Mouse (Mus musculus) CH12.LX (cell line): ENCODE measurements around the gene Tctex1d1. TPM values are rescaled to one million over a fixed set of nuclear protein-coding genes. Genes with fewer than 3 reads are reported as not detected.

Experiments used
- DNase-seq: peaks from one replicate; pipeline ENCODE4 v3.0.0-alpha.2; 2013; ENCODE audit errors: extremely low read depth
- H3K27ac ChIP-seq: 2 replicates; pipeline ENCODE4 v1.5.1; 2012; ENCODE audit warnings: low read depth, mild to moderate bottlenecking, control low read depth, moderate library complexity; ENCODE audit not compliant: insufficient read depth
- H3K27me3 ChIP-seq: replicated peaks from 2 replicates; pipeline ENCODE3; 2012; ENCODE audit warnings: inconsistent platforms
- H3K36me3 ChIP-seq, 2 experiments: replicated peaks in 1 of 2; 2 replicates each; pipeline versions ENCODE3 to v1.6.1; 2012; ENCODE audit warnings: inconsistent platforms in 1 of 2, low read length in 1 of 2, mild to moderate bottlenecking in 1 of 2, mixed read lengths in 1 of 2, moderate library complexity in 1 of 2; ENCODE audit not compliant: control insufficient read depth in 1 of 2, insufficient read depth in 1 of 2
- H3K4me1 ChIP-seq, 2 experiments: 2 replicates each; pipeline ENCODE4 v1.6.1; 2012; ENCODE audit warnings: inconsistent platforms in 1 of 2, moderate library complexity in 1 of 2; ENCODE audit not compliant: insufficient read depth in 2 of 2, control insufficient read depth in 1 of 2
- H3K4me2 ChIP-seq: 2 replicates; pipeline ENCODE4 v1.6.1; 2012; ENCODE audit warnings: low read depth, mild to moderate bottlenecking, control low read depth; ENCODE audit not compliant: poor library complexity, insufficient read depth, severe bottlenecking
- H3K4me3 ChIP-seq, 3 experiments: fragments of 150-350 bp in 1 of 3; sonication (generic) in 1 of 3; replicated peaks in 1 of 3; 2 replicates each; pipeline versions ENCODE3 to v1.5.1; 2011 to 2012; ENCODE audit warnings: low read depth in 2 of 3, low read length in 2 of 3, mild to moderate bottlenecking in 2 of 3, moderate library complexity in 2 of 3, control low read depth in 1 of 3, improper control_type of control experiment in 1 of 3, inconsistent platforms in 1 of 3, mixed read lengths in 1 of 3; ENCODE audit not compliant: poor library complexity in 1 of 3
- H3K79me2 ChIP-seq: replicated peaks from 2 replicates; pipeline ENCODE4 v1.6.1; 2012; ENCODE audit warnings: mild to moderate bottlenecking, moderate library complexity; ENCODE audit not compliant: control insufficient read depth, poor library complexity, insufficient read depth, severe bottlenecking; ENCODE audit errors: extremely low read depth
- H3K9ac ChIP-seq: 2 replicates; pipeline ENCODE4 v1.6.1; 2012; ENCODE audit warnings: low read depth, mild to moderate bottlenecking, control low read depth, moderate library complexity; ENCODE audit not compliant: insufficient read depth
- H3K9me3 ChIP-seq: replicated peaks from 2 replicates; pipeline ENCODE3; 2012; ENCODE audit warnings: low read length, inconsistent platforms, mixed read lengths
- BHLHE40 ChIP-seq: IDR thresholded peaks from 2 replicates; pipeline ENCODE4 v1.6.1; 2011; ENCODE audit warnings: mild to moderate bottlenecking, low read depth, low read length, improper control_type of control experiment
- CHD1 ChIP-seq: IDR thresholded peaks from 2 replicates; pipeline ENCODE4 v1.6.1; 2012; ENCODE audit warnings: low read depth, low read length, improper control_type of control experiment, inconsistent platforms
- CHD2 ChIP-seq: IDR thresholded peaks from 2 replicates; pipeline ENCODE4 v1.6.1; 2011; ENCODE audit warnings: low read length, improper control_type of control experiment
- CTCF ChIP-seq, 2 experiments: IDR thresholded peaks in 1 of 2; conservative IDR thresholded peaks in 1 of 2; 2 replicates each; pipeline ENCODE4 v1.5.1; 2011 to 2012; ENCODE audit warnings: low read depth in 2 of 2, low read length in 2 of 2, improper control_type of control experiment in 1 of 2, inconsistent platforms in 1 of 2, mild to moderate bottlenecking in 1 of 2, moderate library complexity in 1 of 2
- ETS1 ChIP-seq: conservative IDR thresholded peaks from 2 replicates; pipeline ENCODE4 v1.6.1; 2012; ENCODE audit warnings: low read depth, mild to moderate bottlenecking, inconsistent platforms, low read length, improper control_type of control experiment, moderate library complexity
- GABPA ChIP-seq: IDR thresholded peaks from 2 replicates; pipeline ENCODE4 v1.6.1; 2012; ENCODE audit warnings: low read depth, low read length, improper control_type of control experiment, inconsistent platforms; ENCODE audit not compliant: insufficient replicate concordance
- HCFC1 ChIP-seq: IDR thresholded peaks from 2 replicates; pipeline ENCODE4 v1.6.1; 2012; ENCODE audit warnings: low read depth, mild to moderate bottlenecking, inconsistent platforms, low read length, improper control_type of control experiment
- MAFK ChIP-seq: IDR thresholded peaks from 2 replicates; pipeline ENCODE4 v1.6.1; 2011; ENCODE audit warnings: low read length, improper control_type of control experiment; ENCODE audit not compliant: insufficient replicate concordance
- MAX ChIP-seq: IDR thresholded peaks from 2 replicates; pipeline ENCODE4 v1.6.1; 2011; ENCODE audit warnings: low read length, improper control_type of control experiment
- MAZ ChIP-seq: IDR thresholded peaks from 2 replicates; pipeline ENCODE4 v1.6.1; 2012; ENCODE audit warnings: low read depth, mild to moderate bottlenecking, inconsistent platforms, low read length, improper control_type of control experiment, moderate library complexity
- MEF2A ChIP-seq: IDR thresholded peaks from 2 replicates; pipeline ENCODE4 v1.6.1; 2014; ENCODE audit warnings: low read depth, mild to moderate bottlenecking, inconsistent platforms, low read length, improper control_type of control experiment, borderline replicate concordance
- NELFE ChIP-seq: IDR thresholded peaks from 2 replicates; pipeline ENCODE4 v1.6.1; 2011; ENCODE audit warnings: low read depth, low read length, improper control_type of control experiment
- NRF1 ChIP-seq: IDR thresholded peaks from 2 replicates; pipeline ENCODE4 v1.6.1; 2014; ENCODE audit warnings: low read depth, mild to moderate bottlenecking, inconsistent platforms, low read length, improper control_type of control experiment, moderate library complexity
- POLR2AphosphoS2 ChIP-seq: IDR thresholded peaks from 2 replicates; pipeline ENCODE4 v1.6.1; 2011; ENCODE audit warnings: low read depth, low read length, improper control_type of control experiment
- RAD21 ChIP-seq: IDR thresholded peaks from 2 replicates; pipeline ENCODE4 v1.6.1; 2011; ENCODE audit warnings: low read depth, mild to moderate bottlenecking, low read length, improper control_type of control experiment, moderate library complexity
- TBP ChIP-seq: conservative IDR thresholded peaks from 2 replicates; pipeline ENCODE4 v1.6.1; 2011; ENCODE audit warnings: low read depth, low read length, improper control_type of control experiment
- TCF12 ChIP-seq: IDR thresholded peaks from 2 replicates; pipeline ENCODE4 v1.6.1; 2014; ENCODE audit warnings: low read depth, mild to moderate bottlenecking, inconsistent platforms, low read length, improper control_type of control experiment
- USF1 ChIP-seq: IDR thresholded peaks from 2 replicates; pipeline ENCODE4 v1.6.1; 2014; ENCODE audit warnings: low read depth, mild to moderate bottlenecking, inconsistent platforms, low read length, improper control_type of control experiment
- USF2 ChIP-seq: conservative IDR thresholded peaks from 2 replicates; pipeline ENCODE4 v1.6.1; 2011; ENCODE audit warnings: low read depth, low read length, improper control_type of control experiment
- ZKSCAN1 ChIP-seq: IDR thresholded peaks from 2 replicates; pipeline ENCODE4 v1.6.1; 2012; ENCODE audit warnings: low read depth, inconsistent platforms, low read length, improper control_type of control experiment, borderline replicate concordance
- dilution Hi-C: fragments of 300-500 bp; cut with MboI; formaldehyde crosslinking; loops from 2 replicates; pipeline ENCODE4 v1.14.3; 2020; ENCODE audit warnings: low sequenced_read_pairs; ENCODE audit not compliant: extremely low pct_unique_long_range_greater_than_20kb, extremely low pct_ligation_motif_present
- in situ Hi-C: fragments of 300-500 bp; cut with MboI; formaldehyde crosslinking; loops from 3 replicates; pipeline ENCODE4 v1.14.3; 2019; ENCODE audit warnings: low sequenced_read_pairs, low pct_ligation_motif_present, low pct_unique_long_range_greater_than_20kb, mixed read lengths
- polyA plus RNA-seq: library from polyadenylated mRNA; unstranded; fragments of >175 nt; gene quantifications from 2 replicates; pipeline ENCODE4 v1.2.1, GENCODE M21; 2012; ENCODE audit warnings: low read depth; ENCODE audit not compliant: insufficient read length
- total RNA-seq, 2 experiments: library from RNA; depleted of rRNA; stranded (reverse); fragments of 300-350 nt in 1 of 2; fragments of >200 nt in 1 of 2; gene quantifications; 2 replicates each; pipeline ENCODE4 v1.2.3; 2012 to 2014

Gene Tctex1d1
- total and polyA plus RNA-seq, 3 experiments, result not detected

GRCm38 (mm10) chr4:102952476-102952875, 25.9 kb upstream of the Tctex1d1 start:
- in situ Hi-C loops, result loop anchor here (10.0 to 25.0 kb wide), 2 partner anchors 88 to 465 kb away; no protein-coding TSS in a partner anchor
- Histone ChIP-seq H3K4me3 (no peak overlapping the region), H3K4me1 (peaks cover 2 to 10% of the 10 kb centered on the region in 2 experiments; a peak in 2 of 4 replicates), H3K27me3 (no peaks in the 10 kb centered on the region), H3K9ac (no peak overlapping the region)
- dilution Hi-C loops, result no loop called here
- no peak for TF ChIP-seq TCF12
- TF ChIP-seq GABPA, result no peak
- no peak for TF ChIP-seq CHD2
- TF ChIP-seq CHD1, result no peak
- no peak for TF ChIP-seq MAZ
- no peak for TF ChIP-seq CTCF (conservative IDR thresholded peaks at IDR 0.05 in 1 of 2, IDR thresholded peaks at IDR 0.05 in 1 of 2; ENCODE audit: low read depth in 2 of 2, low read length in 2 of 2)
- TF ChIP-seq MAX, result no peak
- no peak for TF ChIP-seq NELFE
- no peak for TF ChIP-seq TBP
- TF ChIP-seq MEF2A, result no peak
- TF ChIP-seq USF2, result no peak
- TF ChIP-seq ETS1, result no peak
- TF ChIP-seq RAD21, result no peak
- no peak for TF ChIP-seq NRF1
- TF ChIP-seq MAFK, result no peak
- TF ChIP-seq HCFC1, result no peak
- TF ChIP-seq ZKSCAN1, result no peak
- TF ChIP-seq BHLHE40, result no peak
- TF ChIP-seq, all 38 proteins: peak for 0
- H3K4me2 ChIP-seq, result no peak overlapping the region
- no peaks in the 10 kb centered on the region for H3K79me2 ChIP-seq
- H3K9me3 ChIP-seq, result no peaks in the 10 kb centered on the region
- no peaks in the 10 kb centered on the region for H3K36me3 ChIP-seq
- no peak for DNase-seq
- no peak overlapping the region for H3K27ac ChIP-seq

DNA sequence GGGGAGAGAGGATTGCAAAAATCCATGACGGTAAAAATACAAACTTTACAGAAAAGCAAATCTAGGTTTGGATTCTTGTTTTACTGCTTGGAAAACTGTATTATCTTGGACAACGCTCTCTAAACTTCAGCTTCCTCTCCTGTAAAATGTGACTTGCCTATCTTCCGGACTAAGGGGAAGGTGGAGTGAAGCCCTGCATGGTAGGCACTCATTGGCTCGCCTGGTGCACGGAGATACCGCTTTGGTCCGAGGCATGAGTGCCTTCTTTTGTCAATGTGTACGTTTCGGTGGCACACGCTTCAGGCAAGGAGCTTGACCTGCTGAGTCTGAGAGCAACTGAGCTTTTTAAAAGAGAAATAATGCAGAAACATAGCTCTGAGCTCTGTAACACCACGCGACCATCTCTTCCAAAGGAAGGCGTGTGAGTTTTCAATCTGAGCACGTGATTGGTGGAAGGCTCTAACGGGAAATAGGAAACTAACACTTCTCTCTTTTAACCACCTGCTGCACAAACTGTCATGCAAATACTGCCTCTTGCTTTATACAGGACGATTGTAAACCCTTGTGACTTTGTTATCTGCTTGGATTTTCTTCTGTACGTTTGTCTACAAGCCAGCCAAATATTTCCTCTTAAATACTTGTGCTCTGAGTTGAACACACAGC, 23.0 kb upstream of the Tctex1d1 start:
- TF ChIP-seq BHLHE40 (peak; percentile 72), USF1 (0 out of 2 replicates have a peak, but pooled peaks have one; percentile 6), CHD2 (no peak), MAX (peak; percentile 66; the same call in 1 of the 2 replicates), POLR2AphosphoS2 (no peak)
- Histone ChIP-seq H3K27me3 (no peaks in the 10 kb centered on the region), H3K4me3 (no peak overlapping the region), H3K9ac (no peak overlapping the region), H3K36me3 (no peaks in the 10 kb centered on the region), H3K9me3 (no peaks in the 10 kb centered on the region), H3K4me1 (peaks cover 2 to 10% of the 10 kb centered on the region in 2 experiments; a peak in 2 of 4 replicates), H3K27ac (no peak overlapping the region), H3K4me2 (0 out of 2 replicates have a peak overlapping the region, but pooled peaks have one; percentile 15), H3K79me2 (no peaks in the 10 kb centered on the region)
- dilution Hi-C loops, result no loop called here
- in situ Hi-C loops, result loop anchor here (10.0 to 25.0 kb wide), 2 partner anchors 91 to 468 kb away; no protein-coding TSS in a partner anchor
- peak; percentile 33 for DNase-seq
